Mouse (Mus musculus) Patski (cell line): ENCODE results near the gene Tal1. TPM values are rescaled to one million over a fixed set of nuclear protein-coding genes. Genes with fewer than 3 reads are reported as not detected.

Experiments
- ATAC-seq: fragments of 100-300 bp; one replicate; pipeline ENCODE4 v1.8.0; 2021
- CTCF ChIA-PET: fragments of 350-600 bp; sonication (Branson Sonifier 250); formaldehyde crosslinking; loops from one replicate; lab custom pipeline; 2022; ENCODE audit warnings: inconsistent platforms; lab: Charles Lee
- POLR2A ChIA-PET: fragments of 350-600 bp; sonication (Branson Sonifier 250); formaldehyde crosslinking; loops from one replicate; lab custom pipeline; 2022; ENCODE audit warnings: antibody characterized with exemption, inconsistent platforms; lab: Charles Lee
- DNase-seq: peaks from one replicate; pipeline ENCODE4 v3.0.0-alpha.2; 2011; ENCODE audit warnings: low read depth, low spot score
- H3K27me3 ChIP-seq: fragments of 371-371 bp; one replicate; pipeline ENCODE4 v1.5.1; 2021
- CTCF ChIP-seq: fragments of 100-300 bp; IDR thresholded peaks from one replicate; pipeline ENCODE4 v1.5.1; 2021
- in situ Hi-C: fragments of 300-500 bp; cut with MboI; formaldehyde crosslinking; loops from 3 replicates; pipeline ENCODE4 v1.11.1; 2018; ENCODE audit warnings: low pct_unique_long_range_greater_than_20kb, mixed read lengths
- polyA plus RNA-seq: library from polyadenylated mRNA; unstranded; gene quantifications from one replicate; pipeline ENCODE4 v1.2.3, GENCODE M21; 2021

Tal1 gene
- polyA plus RNA-seq, 1 experiment from 2014 or later: 1.2 TPM

DNA sequence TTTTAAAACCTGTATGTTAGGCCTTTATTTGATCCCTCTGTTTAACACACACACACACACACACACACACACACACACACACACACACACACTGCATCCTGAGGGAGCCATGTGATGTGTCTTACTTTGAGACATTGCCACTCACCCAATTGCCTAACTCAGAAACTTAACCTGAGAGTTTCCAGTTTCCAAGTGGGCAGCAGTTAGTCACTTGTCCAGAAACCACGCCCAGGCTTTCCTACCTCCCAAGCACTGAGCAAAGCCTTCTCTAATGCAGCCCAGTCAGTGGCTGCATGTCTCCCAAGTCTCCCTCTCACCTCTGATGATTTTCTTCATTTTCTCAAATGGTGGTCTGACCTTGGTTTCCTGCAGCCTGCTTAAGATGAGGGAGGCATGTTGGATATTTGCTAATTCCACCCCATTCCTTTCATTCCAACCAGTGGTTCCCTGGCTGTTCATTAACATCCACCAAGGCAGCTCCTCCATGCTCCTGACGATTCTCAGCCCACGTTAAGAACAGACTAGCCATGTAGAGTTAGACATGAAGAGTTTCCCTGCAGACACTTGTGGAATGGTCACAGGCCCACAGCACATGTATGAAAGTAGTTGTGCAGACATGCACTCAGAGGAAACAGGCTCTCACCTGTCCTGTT lies 30.7 kb downstream of the Tal1 start:
- peak; percentile 42 for ATAC-seq
- in situ Hi-C loops: no loop called here
- no peak for DNase-seq
- TF ChIP-seq CTCF: no peak
- CTCF ChIA-PET: interaction anchor here (1.0 to 6.8 kb wide), 9 partner anchors 8 to 87 kb away, joined by 3 to 45 read pairs (median 6); partner anchors contain the start of gene Stil
- no peaks in the 10 kb centered on the region for H3K27me3 ChIP-seq
- POLR2A ChIA-PET: interaction anchor here (0.7 to 0.9 kb wide), 3 partner anchors 40 to 187 kb away, joined by 3 to 4 read pairs (median 3); no protein-coding TSS in a partner anchor

DNA sequence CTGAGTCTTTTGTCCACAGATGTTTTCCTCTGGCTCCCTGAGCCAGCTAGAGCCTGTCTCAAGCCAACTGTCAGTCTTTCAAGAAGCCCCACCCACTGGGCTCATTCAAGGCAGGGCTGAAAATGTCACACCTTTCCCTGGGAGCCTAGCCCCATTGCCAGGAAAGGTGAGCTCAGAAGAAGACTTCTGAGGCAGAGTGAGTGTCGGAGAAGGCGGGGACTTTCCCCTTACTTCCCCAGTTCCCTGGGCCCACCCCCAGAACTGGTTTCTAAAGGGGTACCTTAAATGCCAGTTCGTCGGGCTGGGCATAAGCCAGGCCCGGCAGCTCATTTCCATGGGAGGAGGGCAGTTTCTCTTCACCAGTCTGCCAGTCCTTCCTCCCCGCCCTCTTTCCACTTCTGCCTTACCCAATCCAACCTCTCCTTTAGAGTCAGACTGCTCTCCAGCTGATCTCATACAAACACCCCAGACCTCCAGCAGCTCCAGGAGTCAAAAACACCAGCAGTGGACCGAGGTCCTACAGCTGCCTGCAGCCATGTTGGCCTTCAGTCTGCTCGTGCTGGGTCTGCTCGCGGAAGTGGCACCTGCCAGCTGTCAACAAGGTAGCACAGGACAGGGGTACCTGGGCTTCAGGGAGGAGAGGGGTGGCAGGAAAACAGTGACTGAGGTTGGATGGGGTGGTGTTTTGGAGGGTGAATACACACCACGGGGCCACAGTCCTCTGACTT lies 32.5 kb downstream of the Tal1 start, which contains the start of gene Pdzk1ip1:
Gene Pdzk1ip1 (plus strand): TSS at position 98 of the 728 bp plus-strand sequence.
- ChIA-PET CTCF (interaction anchor here (1.5 to 1.6 kb wide), 3 partner anchors 8 to 53 kb away, joined by 3 to 5 read pairs (median 4); no protein-coding TSS in a partner anchor), POLR2A (interaction anchor here (0.6 kb wide), 1 partner anchor 571 kb away, joined by 4 read pairs; no protein-coding TSS in a partner anchor)
- TF ChIP-seq CTCF: no peak
- ATAC-seq (peak; percentile 91), DNase-seq (peak; percentile 71)
- in situ Hi-C loops: no loop called here
- H3K27me3 ChIP-seq: no peaks in the 10 kb centered on the region

DNA sequence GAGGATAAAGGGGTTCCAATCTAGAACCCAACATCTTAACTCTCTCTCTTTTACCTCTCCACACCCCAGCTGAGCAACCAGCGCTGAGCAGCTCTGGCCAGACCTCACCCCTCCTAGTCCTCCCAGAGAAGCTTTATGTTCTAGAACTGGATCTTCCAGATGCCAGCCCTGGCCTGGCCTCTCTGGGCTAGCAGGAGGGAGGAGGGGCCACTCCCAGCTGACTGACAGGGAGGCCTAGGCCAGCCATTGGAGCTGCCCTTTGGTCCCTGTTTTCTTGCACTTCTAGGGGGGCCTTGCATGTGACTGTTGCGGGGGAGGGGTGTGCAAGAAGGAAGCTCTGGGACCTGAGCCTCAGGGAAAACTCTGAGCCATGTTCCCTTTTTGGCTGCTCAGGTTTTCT lies 34.4 kb downstream of the Tal1 start:
- POLR2A ChIA-PET: interaction anchor here (1.0 kb wide), 1 partner anchor 93 kb away, joined by 3 read pairs; no protein-coding TSS in a partner anchor
- TF ChIP-seq CTCF: no peak
- in situ Hi-C loops: loop anchor here (5.0 kb wide), 2 partner anchors 43 to 88 kb away; partner anchors contain the start of gene Stil
- CTCF ChIA-PET: interaction anchor here (1.5 kb wide), 1 partner anchor 56 kb away, joined by 3 read pairs; no protein-coding TSS in a partner anchor
- ATAC-seq (no peak), DNase-seq (no peak)
- H3K27me3 ChIP-seq: no peaks in the 10 kb centered on the region

DNA sequence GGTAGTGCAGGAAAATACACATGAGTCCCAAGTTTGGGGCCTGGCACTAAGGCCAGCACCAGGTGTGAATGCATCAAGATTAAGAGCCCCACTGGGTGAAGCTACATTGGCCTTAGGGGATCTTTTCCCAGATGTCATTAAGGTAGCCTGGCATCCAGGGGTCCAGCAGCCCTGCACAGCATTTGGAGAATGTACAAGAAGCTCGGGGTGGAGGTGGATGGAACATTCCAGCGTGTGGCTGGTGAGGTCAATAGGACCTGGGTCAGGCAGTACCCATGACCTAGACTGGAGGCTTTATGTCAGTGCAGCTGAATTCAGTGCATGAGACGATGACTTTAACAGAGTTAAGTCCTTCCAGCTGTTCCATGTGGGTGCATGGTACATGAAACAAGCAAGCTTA lies 35.6 kb downstream of the Tal1 start:
- CTCF ChIA-PET: interaction anchor here (1.0 to 1.5 kb wide), 3 partner anchors 9 to 95 kb away, joined by 3 read pairs; no protein-coding TSS in a partner anchor

DNA sequence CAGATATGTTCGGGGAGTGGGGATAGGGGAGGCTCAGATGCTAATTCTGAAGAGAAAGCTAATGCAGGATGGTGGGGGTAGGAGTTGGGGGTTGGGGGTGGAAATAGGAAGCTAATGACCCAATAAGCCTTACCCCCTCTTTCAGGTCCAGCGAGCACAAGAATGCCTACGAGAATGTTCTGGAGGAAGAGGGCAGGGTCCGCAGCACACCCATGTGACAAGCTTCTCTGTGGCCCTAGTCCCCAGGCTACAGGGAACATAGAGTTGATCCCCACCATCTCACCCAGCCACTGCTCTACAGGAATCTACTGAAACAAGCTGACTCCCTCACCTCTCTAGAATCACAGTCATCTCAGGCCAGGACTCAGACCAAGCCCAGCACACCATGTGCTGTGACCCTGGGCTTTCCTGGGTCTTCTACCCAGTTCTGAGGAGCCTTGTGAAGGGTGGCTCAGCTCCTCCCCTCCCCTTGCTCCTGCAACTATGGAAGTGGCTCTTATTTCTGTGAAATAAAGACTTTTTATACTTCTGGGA lies 37.2 kb downstream of the Tal1 start:
- no peak for DNase-seq

More for the DNA sequence above, 35.6 kb downstream of the Tal1 start:
- in situ Hi-C loops: loop anchor here (5.0 kb wide), 2 partner anchors 45 to 90 kb away; partner anchors contain the start of gene Stil
- DNase-seq (no peak), ATAC-seq (no peak)
- no peaks in the 10 kb centered on the region for H3K27me3 ChIP-seq
- POLR2A ChIA-PET: interaction anchor here (1.0 kb wide), 1 partner anchor 26 kb away, joined by 3 read pairs; no protein-coding TSS in a partner anchor
- no peak for TF ChIP-seq CTCF

DNA sequence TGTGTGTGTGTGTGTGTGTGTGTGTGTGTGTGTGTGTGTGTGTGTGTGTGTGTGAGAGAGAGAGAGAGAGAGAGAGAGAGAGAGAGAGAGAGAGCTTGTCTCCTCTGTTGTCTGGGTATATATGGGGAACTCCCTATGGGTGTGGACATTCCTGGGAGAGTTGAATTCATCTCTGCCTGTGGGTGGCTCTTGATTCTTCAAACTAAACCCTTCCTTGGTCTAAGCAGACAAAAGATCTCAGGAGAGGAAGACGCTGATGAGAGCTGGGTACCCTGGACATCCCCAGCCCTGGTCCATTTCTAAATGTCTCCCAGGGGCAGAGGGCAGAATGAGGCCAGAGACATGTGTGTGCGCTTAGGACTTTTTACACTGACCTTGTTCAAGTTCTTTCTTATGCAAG lies 37.8 kb downstream of the Tal1 start:
- ATAC-seq (no peak), DNase-seq (no peak)
- POLR2A ChIA-PET: no interaction called here
- CTCF ChIA-PET: interaction anchor here (1.2 to 2.6 kb wide), 4 partner anchors 9 to 94 kb away, joined by 3 to 18 read pairs (median 5); partner anchors contain the start of gene Stil
- TF ChIP-seq CTCF: no peak
- in situ Hi-C loops: loop anchor here (5.0 kb wide), 2 partner anchors 47 to 92 kb away; partner anchors contain the start of gene Stil
- no peaks in the 10 kb centered on the region for H3K27me3 ChIP-seq

More for the DNA sequence above, 37.2 kb downstream of the Tal1 start:
- no peak for TF ChIP-seq CTCF
- POLR2A ChIA-PET: no interaction called here
- no peak for ATAC-seq
- CTCF ChIA-PET: interaction anchor here (1.2 to 2.6 kb wide), 2 partner anchors 8 to 93 kb away, joined by 3 to 18 read pairs; partner anchors contain the start of gene Stil
- in situ Hi-C loops: loop anchor here (5.0 kb wide), 2 partner anchors 46 to 91 kb away; partner anchors contain the start of gene Stil
- H3K27me3 ChIP-seq: no peaks in the 10 kb centered on the region

DNA sequence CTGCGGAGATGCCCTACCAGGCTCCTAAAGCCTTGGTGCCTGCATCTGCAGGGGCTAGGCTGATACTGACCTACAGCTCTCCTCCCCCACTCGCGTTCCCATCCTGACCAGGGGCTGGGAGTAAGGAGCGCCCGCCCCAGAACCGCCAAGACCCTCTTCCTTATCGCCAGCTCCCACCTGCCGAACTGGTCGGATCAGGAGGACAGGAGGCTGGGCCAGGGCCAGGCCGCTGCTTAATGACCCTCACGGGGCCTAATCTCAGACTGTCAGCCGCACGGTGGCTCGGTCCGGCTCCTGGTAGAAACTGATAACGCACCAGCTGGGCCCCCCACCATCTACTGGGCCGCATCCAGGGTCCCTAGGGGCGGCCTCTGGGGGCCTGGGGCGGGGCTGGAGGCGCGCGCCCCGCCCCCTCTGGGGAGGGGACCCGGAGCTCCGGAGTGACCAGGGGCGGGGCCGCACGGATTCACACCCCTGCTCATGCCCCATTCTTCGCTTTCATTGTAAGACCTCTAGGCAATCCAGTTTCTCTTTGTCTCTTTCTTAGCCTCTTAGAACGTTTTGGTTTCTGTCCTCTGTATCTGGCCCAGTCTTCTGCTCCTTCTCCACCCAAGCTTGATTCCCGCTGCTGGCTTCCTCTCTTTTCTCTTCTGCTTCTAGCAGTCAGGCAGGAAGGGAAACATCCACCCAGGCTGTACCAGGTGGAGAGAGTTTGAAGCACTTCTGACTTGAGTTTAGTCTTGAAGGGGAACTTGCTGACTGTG lies 39.6 kb downstream of the Tal1 start:
- H3K27me3 ChIP-seq: no peaks in the 10 kb centered on the region
- in situ Hi-C loops: no loop called here

DNA sequence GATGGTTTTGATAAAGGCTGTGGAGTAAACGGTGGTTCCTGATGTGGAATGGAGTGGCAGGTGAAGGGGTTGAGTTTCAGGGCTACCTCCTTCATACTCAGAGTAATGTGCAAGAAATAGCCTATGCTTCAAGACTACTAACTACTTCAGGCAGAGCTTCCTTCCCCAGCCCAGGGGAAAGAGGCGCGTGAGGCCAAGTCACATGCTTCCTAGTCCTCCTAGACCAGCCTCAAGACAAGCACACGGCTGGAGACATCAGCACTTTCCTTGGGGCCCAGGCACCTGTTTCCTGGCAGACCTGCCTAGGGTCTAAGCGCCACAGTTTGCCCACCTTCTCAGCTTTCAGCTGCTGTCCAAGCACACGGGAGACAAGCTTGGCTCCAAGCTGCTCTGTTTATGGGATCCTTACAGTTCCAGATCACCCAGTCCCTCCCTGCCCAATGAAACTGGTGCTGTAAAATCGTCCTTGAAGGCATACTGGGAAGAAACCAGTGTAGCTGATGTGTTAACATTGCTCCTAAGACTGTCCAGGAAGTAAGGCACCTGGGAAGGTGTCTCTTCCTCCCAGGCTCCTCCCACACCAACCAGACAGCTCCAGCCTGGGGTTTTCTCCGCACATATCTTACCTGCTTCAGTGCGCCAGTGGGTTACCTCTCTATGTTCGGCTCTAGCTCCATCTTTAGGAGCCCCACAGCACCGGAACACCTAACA lies 40.4 kb downstream of the Tal1 start:
- DNase-seq (no peak), ATAC-seq (no peak)
- ChIA-PET CTCF (interaction anchor here (1.0 to 3.7 kb wide), 6 partner anchors 8 to 112 kb away, joined by 3 to 14 read pairs (median 6); partner anchors contain the start of gene Pdzk1ip1), POLR2A (interaction anchor here (0.9 kb wide), 1 partner anchor 31 kb away, joined by 3 read pairs; no protein-coding TSS in a partner anchor)
- no peak for TF ChIP-seq CTCF
- no peaks in the 10 kb centered on the region for H3K27me3 ChIP-seq
- in situ Hi-C loops: no loop called here

More for the DNA sequence above, 39.6 kb downstream of the Tal1 start:
- DNase-seq: no peak
- ATAC-seq: peak; percentile 62
- ChIA-PET CTCF (interaction anchor here (0.7 to 3.7 kb wide), 9 partner anchors 8 to 113 kb away, joined by 3 to 18 read pairs (median 4); partner anchors contain the start of gene Pdzk1ip1), POLR2A (interaction anchor here (0.9 to 1.1 kb wide), 2 partner anchors 30 to 98 kb away, joined by 3 read pairs; no protein-coding TSS in a partner anchor)
- TF ChIP-seq CTCF: no peak
